Mouse (Mus musculus) mammary gland, adult 2 months (tissue): ENCODE data around the gene 4930474N05Rik. TPM values are rescaled to one million over a fixed set of nuclear protein-coding genes. Genes with fewer than 3 reads are reported as not detected.

ENCODE experiments used
- polyA plus RNA-seq: library from polyadenylated mRNA; depleted of rRNA; stranded (reverse); fragments of >200 nt; gene quantifications from 2 replicates; pipeline ENCODE4 v1.2.3, GENCODE M21; 2012; ENCODE audit warnings: low replicate concordance; rRNA removed

The 4930474N05Rik gene
- not detected in 2 replicates for polyA plus RNA-seq

GRCm38 (mm10) chr14:36094617-36095016 lies at the start of gene 4930474N05Rik:
4930474N05Rik (plus strand) TSS chr14:36094917.

